Mouse (Mus musculus): ENCODE results near the gene Zswim1.
A peak's percentile ranks its signal among the peaks of the same experiment; 100 is the strongest.
"Not testable (repeated sequence)": the region's sequence is repeated elsewhere in the genome, so short reads cannot be mapped to it uniquely, and the experiment has no call there.

Zswim1 gene

DNA sequence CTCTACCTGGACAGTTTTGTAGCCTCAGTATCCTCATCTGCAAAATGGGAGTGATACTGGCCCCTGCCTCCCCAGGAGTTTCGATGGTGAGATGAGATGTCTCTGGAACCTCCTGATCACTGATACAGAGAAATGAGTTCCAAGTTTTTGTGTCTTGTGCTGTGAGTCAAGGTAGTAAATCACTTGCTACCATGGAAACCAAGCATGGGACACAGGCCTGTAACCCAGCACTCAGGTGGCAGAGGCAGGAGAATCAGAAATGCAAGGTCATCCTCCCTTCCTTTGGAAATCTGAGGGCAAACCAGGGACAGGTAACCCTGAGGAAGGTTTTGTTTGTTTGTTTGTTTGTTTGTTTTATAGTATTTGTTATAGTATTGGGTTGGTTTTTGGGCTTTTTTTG lies 6.6 kb downstream of the Zswim1 start:
- DNase-seq (ENCODE audit: low spot score) = no peak

DNA sequence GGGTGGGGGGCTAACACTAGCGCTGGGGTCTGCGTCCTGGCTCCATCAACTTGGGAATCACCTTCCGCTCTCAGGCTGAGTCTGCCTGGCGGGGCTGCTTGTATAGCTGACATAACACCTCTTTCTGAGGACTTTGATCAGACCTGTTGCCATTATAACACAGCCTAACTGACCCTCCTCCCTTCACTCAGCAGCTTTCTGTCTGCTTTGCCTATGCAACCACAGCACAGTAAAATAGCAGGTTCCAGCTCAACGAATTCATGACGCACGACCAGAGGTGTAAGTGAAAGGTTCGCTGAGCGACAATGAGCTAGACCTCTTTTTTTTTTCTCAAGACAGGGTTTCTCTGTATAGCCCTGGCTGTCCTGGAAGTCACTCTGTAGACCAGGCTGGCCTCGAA lies 8.5 kb downstream of the Zswim1 start:
- no peak for DNase-seq (ENCODE audit: low spot score)

DNA sequence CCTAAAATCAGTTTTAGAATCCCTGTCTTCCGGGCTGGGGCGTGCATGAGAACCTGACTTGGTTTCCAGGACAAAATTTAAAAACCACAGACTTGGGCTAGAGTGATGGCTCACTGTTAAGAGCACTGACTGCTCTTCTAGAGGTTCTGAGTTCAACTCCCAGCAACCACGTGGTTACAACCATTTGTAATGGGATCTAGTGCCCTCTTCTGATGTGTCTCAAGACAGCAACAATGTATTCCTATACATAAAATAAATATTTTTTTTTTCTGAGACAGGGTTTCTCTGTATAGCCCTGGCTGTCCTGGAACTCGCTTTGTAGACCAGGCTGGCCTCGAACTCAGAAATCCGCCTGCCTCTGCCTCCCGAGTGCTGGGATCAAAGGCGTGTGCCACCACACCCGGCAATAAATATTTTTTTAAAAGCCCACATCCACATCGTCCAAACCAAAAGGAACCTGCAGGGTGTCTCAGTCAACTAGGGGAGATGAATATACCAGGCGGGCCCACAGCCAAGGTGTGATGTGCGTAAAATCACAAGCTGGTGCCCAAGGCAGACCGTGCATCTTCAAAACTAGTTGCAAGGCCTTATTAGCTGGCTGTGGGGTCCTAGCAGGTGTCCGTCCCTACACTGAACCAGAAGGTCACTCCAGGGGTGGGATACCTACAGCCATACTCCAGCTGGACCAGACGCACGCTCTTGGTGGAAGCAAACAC lies 9.7 kb downstream of the Zswim1 start:
- no peak for DNase-seq (ENCODE audit: low spot score)

DNA sequence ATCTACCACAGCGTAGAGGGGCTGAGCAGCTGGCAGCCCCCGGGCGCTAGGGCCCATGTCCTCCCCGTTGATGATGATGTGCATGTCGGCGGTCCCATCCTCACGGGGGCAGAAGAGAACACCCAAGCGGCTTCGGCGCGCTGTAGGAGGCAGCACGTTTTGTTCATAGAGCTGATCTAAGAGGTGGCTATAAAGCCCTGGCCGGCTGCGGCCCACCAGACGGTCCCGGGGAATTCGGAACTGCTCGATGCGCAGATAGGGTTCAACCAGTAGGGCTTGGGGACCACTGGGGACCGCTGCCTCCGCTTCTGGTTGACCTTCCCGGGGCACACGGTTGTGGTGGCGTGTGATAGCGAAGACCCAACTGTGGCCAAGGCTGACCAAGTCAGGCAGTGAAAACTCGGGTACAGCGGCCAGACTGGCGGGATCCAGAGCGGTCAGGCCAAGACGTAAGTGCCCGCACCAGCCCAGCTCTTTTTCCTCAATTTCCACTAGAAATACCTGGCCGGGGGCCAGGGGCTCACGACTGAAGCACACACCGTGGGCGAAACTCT lies 10.3 kb downstream of the Zswim1 start, which contains the start of gene Ctsa:
Gene Ctsa, plus strand, starts transcription at position 126 of the 554 bp plus-strand sequence.
- peak; percentile 82 for DNase-seq (ENCODE audit: low spot score)

DNA sequence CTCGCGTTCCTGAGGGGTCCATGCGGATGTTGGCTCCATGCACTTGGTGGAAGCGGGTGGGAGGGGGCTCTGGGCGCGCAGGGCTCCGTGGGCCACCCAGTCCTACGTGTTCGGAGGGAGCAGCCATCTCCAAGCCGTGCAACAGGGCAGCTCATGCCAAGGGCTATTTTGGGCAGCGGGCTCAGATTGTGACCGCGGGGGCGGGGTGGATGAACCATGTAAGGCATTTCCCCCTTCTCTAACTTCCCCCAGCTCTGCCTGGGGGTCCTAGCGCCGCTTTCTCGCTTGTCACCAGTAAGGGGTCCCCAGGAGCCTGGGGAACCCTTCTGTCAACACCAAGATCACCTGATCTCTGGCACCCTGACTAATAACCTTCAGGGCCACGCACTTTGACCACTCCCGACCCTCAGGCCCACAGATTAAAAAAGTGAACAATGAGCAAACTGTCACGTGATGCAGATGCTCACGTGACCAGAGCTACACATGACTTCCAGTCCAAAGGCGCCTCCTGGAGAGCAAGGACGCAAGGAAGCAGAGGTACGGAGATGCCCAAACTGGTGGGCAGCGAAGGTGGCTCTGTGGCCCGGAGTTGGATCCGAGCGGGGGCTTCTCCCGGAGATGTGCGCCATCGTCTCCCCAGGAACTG lies 11.0 kb downstream of the Zswim1 start, which contains the start of gene Neurl2:
Gene Neurl2, minus strand, starts transcription at position 143 of the 646 bp plus-strand sequence.
- DNase-seq (ENCODE audit: low spot score) = peak; percentile 97

DNA sequence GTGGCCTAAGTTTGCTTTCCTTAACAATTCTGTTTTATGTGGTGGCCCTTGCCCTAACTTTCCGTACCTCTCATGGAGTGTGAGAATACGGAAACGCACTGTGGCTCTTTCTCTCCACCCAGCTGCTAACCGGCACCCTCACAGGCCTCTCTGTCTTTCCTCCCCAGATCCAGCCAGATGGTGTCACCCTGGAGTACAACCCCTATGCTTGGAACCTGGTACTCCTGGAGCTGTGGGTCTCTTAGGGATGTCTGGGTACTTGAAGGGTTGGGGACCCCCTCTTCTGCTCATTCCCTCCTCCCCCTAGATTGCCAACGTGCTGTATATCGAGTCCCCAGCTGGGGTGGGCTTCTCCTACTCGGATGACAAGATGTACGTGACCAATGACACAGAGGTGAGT lies 12.0 kb downstream of the Zswim1 start:
- DNase-seq (ENCODE audit: low spot score) = peak; percentile 63

DNA sequence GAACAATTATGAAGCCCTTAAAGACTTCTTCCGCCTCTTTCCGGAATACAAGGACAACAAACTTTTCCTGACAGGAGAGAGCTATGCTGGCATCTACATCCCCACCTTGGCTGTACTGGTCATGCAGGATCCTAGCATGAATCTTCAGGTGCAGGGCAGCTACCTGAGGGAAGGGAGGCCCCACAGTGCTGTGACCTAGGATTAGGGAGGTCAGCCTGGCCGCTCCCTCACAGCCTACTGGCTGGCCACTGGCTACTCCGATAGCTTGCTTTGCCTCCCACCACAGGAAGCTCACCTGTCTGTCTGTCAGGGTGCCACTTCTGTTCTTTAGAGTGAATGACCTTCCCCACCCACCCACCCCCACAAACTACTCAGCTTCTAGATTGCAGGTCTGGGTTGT lies 12.7 kb downstream of the Zswim1 start:
- DNase-seq (ENCODE audit: low spot score) = no peak

DNA sequence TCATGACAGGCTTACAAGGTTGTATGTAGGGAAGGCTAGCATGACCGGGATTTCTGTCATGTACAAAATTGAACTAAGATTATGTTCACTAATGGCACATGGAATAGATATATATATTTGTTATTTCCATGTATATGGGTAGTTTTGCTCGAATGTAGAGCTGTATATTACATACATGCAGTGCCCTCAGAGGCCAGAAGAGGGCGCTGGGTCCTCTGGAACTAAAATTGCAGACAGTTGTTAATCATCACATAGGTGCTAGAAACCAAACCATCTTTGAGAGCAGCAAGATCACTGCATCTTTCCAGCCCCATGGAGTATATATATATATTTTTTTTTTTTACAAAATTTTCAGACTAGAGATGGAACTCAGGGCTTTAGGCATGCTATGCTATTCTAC lies 23.3 kb downstream of the Zswim1 start:
- DNase-seq (ENCODE audit: low spot score) = no peak

DNA sequence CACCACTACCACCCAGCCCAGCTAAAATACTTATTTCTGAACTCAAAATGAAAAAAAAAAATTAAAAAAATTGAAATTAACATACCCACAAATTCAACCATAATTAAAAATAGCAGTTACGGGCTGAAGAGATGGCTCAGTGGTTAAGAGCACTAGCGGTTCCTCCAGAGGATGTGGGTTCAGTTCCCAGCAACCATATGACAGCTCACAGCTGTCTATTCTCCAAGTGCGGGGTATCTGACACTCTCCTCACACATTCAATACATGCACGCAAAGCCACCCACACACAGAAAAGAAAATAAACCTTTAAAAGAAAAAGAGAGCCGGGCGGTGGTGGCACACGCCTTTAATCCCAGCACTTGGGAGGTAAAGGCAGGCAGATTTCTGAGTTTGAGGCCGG lies 27.6 kb downstream of the Zswim1 start:
- no peak for DNase-seq (ENCODE audit: low spot score)

DNA sequence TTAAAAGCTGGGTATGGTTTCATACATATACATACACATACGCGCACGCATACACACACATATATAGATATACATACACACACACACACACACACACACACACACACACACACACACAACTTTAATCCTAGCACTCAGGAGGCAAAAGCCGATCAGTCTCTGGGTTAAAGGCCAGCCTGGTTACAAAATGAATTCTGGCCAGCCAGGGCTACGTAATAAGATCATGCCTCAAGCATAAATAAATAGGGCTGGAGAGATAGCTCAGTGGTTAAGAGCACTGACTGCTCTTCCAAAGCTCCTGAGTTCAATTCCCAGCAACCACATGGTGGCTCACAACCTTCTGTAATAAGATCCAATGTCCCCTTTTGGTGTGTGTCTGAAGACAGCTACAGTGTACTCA lies 33.1 kb downstream of the Zswim1 start:
- DNase-seq (ENCODE audit: low spot score) = peak; percentile 72

DNA sequence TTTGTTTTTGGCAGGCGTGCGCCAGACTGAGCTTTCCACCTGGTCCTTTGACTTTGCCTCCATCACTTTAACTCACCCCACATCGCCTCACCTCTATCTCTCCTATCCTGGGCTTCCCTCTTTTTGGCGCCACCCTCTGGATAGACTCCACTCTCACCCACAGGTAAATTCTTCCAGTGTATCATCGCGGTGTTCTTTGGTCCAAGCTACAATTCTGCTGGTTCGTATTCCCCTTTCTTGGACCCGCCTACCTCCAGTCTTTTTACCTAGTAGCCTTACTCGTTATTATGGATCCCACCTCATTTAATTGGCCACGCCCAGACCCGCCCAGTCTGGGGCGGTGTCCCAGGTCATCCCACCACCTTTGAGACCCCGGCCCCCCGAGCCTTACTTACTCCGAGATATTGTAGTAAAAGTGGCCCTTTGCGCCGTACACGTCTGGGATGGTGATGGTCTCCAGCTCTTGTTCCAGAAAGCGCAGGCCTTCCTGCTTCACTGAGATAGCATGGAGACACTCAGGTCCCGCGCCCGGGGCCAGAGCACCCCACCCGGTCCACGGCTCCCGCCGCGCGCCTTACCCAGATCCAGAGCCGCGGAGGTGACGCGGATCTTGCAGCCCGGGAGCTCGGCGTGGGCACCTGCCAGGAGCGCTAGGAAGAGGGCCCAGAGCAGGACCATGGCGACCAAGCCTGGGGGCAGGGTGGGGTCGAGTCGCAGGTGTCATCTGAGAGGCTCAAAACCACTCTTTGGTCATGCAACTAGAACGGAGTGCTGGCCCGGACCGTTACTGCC lies 34.0 kb downstream of the Zswim1 start:
- DNase-seq (ENCODE audit: low spot score) = no peak

DNA sequence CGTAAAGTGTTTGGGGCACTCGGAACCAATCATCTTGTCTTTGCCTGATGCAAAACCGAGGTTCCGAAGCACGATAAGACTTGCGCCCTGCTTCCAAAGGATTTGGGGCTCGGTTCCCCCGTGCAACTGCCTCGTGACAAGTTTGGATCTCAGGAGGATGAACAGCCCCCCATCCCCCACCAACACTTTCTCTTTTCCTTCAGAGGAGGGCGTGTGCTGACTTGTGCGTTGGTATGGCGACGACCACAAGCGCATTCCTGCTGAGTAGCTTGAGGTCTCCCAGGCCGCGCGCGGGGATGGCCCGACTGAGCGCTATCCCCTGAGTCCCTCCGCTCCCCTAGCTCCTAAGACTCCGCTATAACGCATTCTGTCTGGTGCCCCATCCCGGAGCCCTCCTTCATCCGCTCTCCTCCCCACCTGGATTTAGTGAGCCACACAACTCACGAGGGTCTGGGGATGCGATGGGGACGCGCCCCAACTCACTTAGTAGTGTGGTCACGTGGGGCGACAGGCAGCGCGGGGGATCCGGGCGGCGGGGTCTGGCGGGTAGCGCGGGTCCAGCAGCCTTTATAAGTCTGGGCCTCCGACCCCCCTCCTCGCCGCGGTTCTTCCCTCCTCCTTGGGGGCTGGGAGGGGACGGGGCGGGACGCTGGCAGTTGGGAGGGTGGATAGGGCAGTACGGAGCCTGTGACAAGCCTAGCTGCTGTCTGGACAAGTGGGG lies 34.8 kb downstream of the Zswim1 start, which contains the start of gene Pltp:
Gene Pltp, minus strand, starts transcription at position 611 of the 721 bp plus-strand sequence.
- no peak for DNase-seq (ENCODE audit: low spot score)

DNA sequence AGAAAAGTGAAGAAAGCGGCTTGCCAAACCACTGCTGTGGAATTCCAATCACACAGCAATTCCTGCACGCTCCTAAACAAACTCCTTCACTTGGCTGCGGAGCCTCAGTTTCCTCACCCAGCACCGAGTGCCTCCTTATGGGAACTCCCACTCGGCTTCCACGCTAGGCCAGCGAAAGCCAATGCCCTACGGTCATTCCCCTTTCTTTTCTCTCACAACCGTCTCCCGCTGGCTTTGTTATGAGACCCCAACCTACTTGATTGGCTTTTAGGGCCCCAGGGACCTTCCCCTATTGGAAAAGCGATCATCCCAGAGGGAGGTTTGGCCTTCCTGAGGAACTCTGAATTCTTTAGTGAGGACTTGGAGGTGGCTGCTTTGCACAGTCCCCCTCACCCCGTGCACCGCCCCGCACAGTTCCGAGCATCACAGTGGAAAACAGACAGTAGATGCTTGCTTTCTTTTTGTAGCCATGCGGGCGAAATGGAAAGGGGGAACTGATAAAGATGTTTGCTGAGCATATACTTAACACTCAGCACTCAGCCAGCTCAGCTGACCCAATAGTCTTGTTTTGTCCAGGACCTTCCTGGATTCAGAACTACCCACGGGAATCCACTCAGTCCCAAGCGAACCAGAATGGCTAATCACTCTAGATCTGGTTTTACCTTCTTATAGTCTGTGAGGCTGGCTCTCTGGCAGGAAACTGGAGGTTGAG lies 35.5 kb downstream of the Zswim1 start:
- DNase-seq (ENCODE audit: low spot score) = no peak

DNA sequence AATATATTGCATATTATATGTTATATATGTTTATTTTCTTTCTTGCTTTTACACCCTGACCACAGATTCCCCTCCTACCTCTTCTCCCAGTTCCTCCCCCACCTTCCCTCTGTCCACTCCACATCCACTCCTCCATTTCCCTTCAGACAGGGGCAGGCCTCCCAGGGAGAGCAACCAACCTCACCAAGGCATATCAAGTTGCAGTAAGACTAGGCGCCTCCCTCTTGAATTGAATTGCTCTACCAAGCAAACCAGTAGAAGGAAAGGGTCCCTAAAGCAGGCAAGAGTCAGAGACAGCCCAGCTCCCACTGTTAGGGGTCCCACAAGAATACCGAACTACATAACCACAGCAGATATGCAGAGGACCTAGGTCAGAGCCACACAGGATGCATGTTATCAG lies 36.7 kb downstream of the Zswim1 start:
- DNase-seq (ENCODE audit: low spot score) = no peak

DNA sequence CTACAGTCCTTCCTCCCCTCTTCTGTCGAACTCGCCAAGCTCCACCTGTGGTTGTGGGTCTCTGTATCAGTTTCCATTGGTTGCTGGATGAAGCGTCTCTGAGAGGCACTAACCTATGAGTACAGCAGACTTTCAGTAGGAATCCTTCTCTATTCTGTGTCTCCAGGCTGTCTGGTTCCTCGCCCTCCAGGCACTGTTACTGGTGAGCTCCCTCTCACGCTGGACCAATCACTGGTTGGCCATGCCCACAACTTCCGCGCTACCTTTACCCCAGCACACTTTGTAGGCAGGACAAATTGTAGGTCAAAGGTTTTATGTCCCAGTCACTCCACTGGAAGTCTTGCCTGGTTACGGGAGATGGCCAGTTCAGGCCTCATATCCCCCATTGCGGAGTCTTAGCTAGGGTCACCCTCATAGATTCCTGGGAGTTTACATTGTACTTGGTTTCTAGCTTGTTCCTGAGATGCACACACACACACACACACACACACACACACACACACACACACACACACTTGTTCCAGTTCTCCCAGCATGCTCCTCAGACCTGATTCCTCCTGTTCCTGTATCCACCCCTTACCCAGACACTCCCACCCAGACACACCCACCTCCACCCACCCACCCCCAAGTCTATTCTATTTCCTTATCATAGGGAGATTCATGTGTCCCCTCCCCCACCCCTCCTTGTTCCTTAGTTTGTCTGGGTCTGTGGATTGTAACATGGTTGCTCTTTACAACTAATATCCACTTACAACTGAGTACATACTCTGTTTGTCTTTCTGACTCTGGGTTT lies 37.4 kb downstream of the Zswim1 start:
- DNase-seq (ENCODE audit: low spot score) = no peak

DNA sequence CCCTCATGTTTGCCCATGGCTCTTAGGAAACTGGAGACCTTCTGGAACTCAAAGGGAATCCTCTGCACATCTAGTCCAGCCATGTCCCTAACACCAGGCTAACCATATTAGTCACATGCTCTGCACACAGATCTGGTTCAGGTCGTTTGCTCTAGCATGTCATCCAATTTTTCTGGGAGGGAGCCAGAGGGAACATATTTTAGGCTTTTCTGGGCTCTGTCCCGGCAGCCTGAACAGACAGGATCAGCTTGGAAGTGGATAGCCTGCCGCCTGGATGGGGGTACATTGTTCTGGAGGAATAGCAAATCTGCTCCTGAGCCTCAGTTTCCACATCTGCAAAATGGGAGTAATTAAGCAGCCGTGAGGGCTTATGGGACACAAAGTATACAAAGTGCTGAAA lies 38.6 kb downstream of the Zswim1 start:
- DNase-seq (ENCODE audit: low spot score) = no peak

DNA sequence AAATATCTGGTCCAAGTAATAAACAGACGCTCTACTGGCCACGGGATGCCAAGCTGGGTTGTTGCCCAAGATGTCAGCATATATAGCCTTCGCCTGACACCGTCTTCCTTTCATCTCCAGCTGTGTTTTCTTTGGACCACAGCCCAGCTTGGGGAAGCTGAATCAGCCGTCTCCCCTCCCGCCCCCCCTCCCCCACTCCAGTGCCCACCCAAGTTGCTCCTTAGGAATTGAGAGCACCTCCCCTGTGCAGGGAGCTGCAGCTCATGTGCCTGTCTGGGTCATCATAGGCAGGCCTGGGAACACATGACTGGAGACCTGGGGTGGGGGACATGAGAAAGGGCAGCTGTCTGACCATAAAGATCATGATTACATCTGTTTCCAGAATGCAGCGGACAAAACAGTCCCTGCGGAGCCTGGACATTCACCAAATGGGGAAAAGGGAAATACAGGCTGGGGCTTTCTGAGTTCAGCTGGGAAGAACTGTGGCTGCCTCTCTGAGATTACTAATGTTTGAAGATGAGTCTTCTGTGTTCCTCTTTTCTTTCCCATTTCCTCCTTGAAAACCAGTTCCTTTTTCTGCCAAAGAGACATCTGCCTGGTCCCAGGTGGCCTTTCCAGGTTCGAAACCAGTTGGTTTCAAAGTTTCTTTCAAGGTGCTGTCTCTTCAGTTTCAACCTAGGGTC lies 39.8 kb downstream of the Zswim1 start:
- peak; percentile 90 for DNase-seq (ENCODE audit: low spot score)

DNA sequence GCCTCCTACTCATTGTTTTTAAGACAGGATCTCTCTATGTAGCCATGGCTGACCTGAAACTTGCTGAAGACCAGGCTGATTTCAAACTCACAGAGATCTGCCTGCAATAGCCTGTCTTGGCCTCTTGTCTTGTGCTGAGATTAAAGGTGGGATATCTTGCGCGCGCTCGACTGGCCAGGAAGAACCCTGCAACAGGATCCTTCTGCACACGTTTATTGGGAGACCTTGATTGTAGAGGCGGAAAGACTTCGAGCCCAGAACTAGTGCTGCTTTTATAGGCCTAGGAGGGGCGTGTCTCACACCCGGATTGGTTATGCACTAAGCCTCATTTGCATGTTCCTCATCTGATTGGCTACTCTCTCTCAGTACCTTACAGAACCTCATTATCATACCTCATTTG lies 40.9 kb downstream of the Zswim1 start:
- not testable (repeated sequence) for DNase-seq (ENCODE audit: low spot score)

DNA sequence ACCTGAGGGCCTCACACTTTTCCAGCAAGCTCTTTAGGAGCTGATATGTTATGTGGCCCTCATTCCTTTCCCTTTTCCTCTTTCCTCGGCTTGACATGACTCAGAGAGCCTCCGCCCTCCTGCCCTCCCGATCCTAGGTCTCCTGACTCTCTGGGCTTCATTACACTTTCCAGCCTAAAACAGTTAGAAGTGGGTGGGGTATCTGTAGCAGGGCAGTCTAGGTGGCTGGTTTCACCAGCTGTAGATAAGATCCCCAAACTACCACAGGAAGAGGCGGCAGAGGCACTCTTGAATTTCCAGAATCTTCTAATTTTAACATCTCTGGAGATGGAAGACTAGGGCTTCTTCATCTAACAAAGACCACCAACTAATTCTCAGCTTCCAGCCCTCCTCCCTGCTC lies 42.1 kb downstream of the Zswim1 start:
- DNase-seq (ENCODE audit: low spot score) = no peak

Measured in adipocyte (in vitro differentiated cells).